Mouse (Mus musculus) CD8-positive naive resting alpha-beta T cell, adult 57 days (primary cell): ENCODE measurements around the gene Fbxo22. TPM values are rescaled to one million over a fixed set of nuclear protein-coding genes. Genes with fewer than 3 reads are reported as not detected.

Experiments
- total RNA-seq: library from RNA; stranded (reverse); gene quantifications from one replicate; pipeline ENCODE4 v1.2.4, GENCODE M21; 2023

Gene Fbxo22
- total RNA-seq, result 37.5 TPM

DNA sequence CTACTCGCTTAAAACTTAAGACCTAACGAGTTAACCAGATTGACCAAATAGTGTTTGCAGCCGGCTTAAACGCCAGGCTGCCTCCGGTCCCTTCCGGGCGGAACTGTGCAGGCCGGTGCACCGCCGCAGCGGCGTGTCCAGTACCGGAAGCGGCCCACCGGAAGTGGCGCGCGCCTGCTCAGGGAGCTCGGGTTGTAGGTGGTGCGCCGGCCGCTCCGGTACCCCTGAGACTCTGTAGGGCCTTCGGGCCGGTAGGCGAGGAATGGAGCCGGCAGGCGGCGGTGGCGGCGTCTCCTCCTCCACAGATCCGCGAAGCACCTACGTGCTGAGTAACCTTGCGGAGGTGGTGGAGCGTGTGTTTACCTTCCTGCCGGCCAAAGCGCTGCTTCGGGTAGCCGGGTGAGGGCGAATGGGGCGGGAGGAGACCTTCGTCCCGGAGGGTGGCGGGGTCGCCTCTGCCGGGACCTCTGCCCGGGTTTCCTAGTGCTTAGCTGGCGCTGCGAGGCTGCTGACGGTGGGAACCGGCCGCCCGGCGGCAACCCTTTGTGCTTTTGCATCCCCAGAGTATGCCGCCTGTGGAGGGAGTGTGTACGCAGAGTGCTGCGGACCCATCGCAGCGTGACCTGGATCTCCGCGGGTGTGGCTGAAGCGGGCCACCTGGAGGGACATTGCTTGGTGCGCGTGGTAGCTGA lies at the start of gene Fbxo22:
TSS of gene Fbxo22 (plus strand) at position 136 of the 692 bp plus-strand sequence.

Other genes with a start within 250 kb of the Fbxo22 start
- gene Chrna5, start 228.0 kb upstream of the Fbxo22 start, total RNA-seq, result not detected
- not detected for gene Chrna3, start 182.4 kb upstream of the Fbxo22 start, total RNA-seq
- not detected for gene Chrnb4, start 160.1 kb upstream of the Fbxo22 start, total RNA-seq
- gene Ube2q2, start 60.1 kb upstream of the Fbxo22 start, total RNA-seq, result 25.6 TPM
- gene Nrg4, start 117.9 kb downstream of the Fbxo22 start, total RNA-seq, result not detected
- gene Tmem266, start 118.0 kb downstream of the Fbxo22 start, total RNA-seq, result not detected